Mouse (Mus musculus): ENCODE measurements around the gene Galk1.

Gene Galk1

GRCm38 (mm10) chr11:116012262-116012947, at the start of gene Galk1:
Gene Galk1 (minus strand): TSS chr11:116012719.
- peak; percentile 90 for DNase-seq (ENCODE audit: low read depth, low spot score)

- no peak for DNase-seq (ENCODE audit: low read depth, low spot score)
Measured at GRCm38 (mm10) chr11:116061641-116062415, 49.3 kb upstream of the Galk1 start.

- no peak for DNase-seq (ENCODE audit: low read depth, low spot score)
Measured at GRCm38 (mm10) chr11:116060596-116060995, 48.1 kb upstream of the Galk1 start.

- no peak for DNase-seq (ENCODE audit: low read depth, low spot score)
Measured at GRCm38 (mm10) chr11:116059691-116060025, 47.1 kb upstream of the Galk1 start.

- DNase-seq (ENCODE audit: low read depth, low spot score) = no peak
Measured at GRCm38 (mm10) chr11:116058868-116059690, 46.6 kb upstream of the Galk1 start.

GRCm38 (mm10) chr11:116058022-116058614, 45.6 kb upstream of the Galk1 start:
- DNase-seq (ENCODE audit: low read depth, low spot score) = no peak

- no peak for DNase-seq (ENCODE audit: low read depth, low spot score)
Measured at GRCm38 (mm10) chr11:116057237-116057881, 44.8 kb upstream of the Galk1 start.

GRCm38 (mm10) chr11:116055873-116056272, 43.4 kb upstream of the Galk1 start:
- DNase-seq (ENCODE audit: low read depth, low spot score) = no peak

- DNase-seq (ENCODE audit: low read depth, low spot score) = no peak
Measured at GRCm38 (mm10) chr11:116053510-116054229, 41.2 kb upstream of the Galk1 start.

- DNase-seq (ENCODE audit: low read depth, low spot score) = no peak
Measured at GRCm38 (mm10) chr11:116050196-116050595, 37.7 kb upstream of the Galk1 start.

GRCm38 (mm10) chr11:116049610-116050009, 37.1 kb upstream of the Galk1 start:
- DNase-seq (ENCODE audit: low read depth, low spot score) = no peak

GRCm38 (mm10) chr11:116045173-116045572, 32.7 kb upstream of the Galk1 start:
- no peak for DNase-seq (ENCODE audit: low read depth, low spot score)

GRCm38 (mm10) chr11:116043286-116043685, 30.8 kb upstream of the Galk1 start:
- no peak for DNase-seq (ENCODE audit: low read depth, low spot score)

- DNase-seq (ENCODE audit: low read depth, low spot score) = no peak
Measured at GRCm38 (mm10) chr11:116042372-116043138, 30.0 kb upstream of the Galk1 start.

- no peak for DNase-seq (ENCODE audit: low read depth, low spot score)
Measured at GRCm38 (mm10) chr11:116041833-116042232, 29.3 kb upstream of the Galk1 start.

GRCm38 (mm10) chr11:116040593-116040992, 28.1 kb upstream of the Galk1 start:
- no peak for DNase-seq (ENCODE audit: low read depth, low spot score)

- DNase-seq (ENCODE audit: low read depth, low spot score) = no peak
Measured at GRCm38 (mm10) chr11:116037826-116038225, 25.3 kb upstream of the Galk1 start.

GRCm38 (mm10) chr11:116036671-116037070, 24.2 kb upstream of the Galk1 start:
- DNase-seq (ENCODE audit: low read depth, low spot score) = no peak

GRCm38 (mm10) chr11:116034584-116034983, 22.1 kb upstream of the Galk1 start:
- DNase-seq (ENCODE audit: low read depth, low spot score) = no peak
